Mouse (Mus musculus): ENCODE data around the gene Pcgf2. TPM values are rescaled to one million over a fixed set of nuclear protein-coding genes. Genes with fewer than 3 reads are reported as not detected.

The Pcgf2 gene
- 5.2 TPM for polyA plus RNA-seq (2017; shearing (Covaris generic))

GRCm38 (mm10) chr11:97700003-97700745 lies at the start of gene Pcgf2:
Pcgf2 (minus strand) TSS chr11:97700497.

GRCm38 (mm10) chr11:97744063-97744717 lies 43.9 kb upstream of the Pcgf2 start, which contains the start of gene Pip4k2b:
Pip4k2b (minus strand) TSS chr11:97744704.

GRCm38 (mm10) chr11:97703039-97703826 lies 2.9 kb upstream of the Pcgf2 start, which contains the start of gene Psmb3:
Psmb3 (plus strand) TSS chr11:97703399.

GRCm38 (mm10) chr11:97685613-97686321 lies 14.5 kb downstream of the Pcgf2 start, which contains the start of gene Cisd3:
Cisd3 (plus strand) TSS chr11:97685826.

GRCm38 (mm10) chr11:97662893-97663527 lies 37.3 kb downstream of the Pcgf2 start, which contains the start of gene Mllt6:
Mllt6 (plus strand) TSS chr11:97663414.

Other genes with a start within 250 kb of the Pcgf2 start
- gene 4933428G20Rik, start 200.2 kb downstream of the Pcgf2 start, polyA plus RNA-seq (2017; shearing (Covaris generic)) = not detected
- gene Srcin1, start 124.3 kb downstream of the Pcgf2 start, polyA plus RNA-seq (2017; shearing (Covaris generic)) = not detected
- 16.0 TPM for gene Epop, start 70.8 kb downstream of the Pcgf2 start, polyA plus RNA-seq (2017; shearing (Covaris generic))
- gene Mllt6, start 37.1 kb downstream of the Pcgf2 start, polyA plus RNA-seq (2017; shearing (Covaris generic)) = 7.2 TPM
- 39.1 TPM for gene Cisd3, start 14.7 kb downstream of the Pcgf2 start, polyA plus RNA-seq (2017; shearing (Covaris generic))
- gene Psmb3, start 2.9 kb upstream of the Pcgf2 start, polyA plus RNA-seq (2017; shearing (Covaris generic)) = 267 TPM
- 3.3 TPM for gene Pip4k2b, start 44.2 kb upstream of the Pcgf2 start, polyA plus RNA-seq (2017; shearing (Covaris generic))
- 165 TPM for gene Cwc25, start 66.1 kb upstream of the Pcgf2 start, polyA plus RNA-seq (2017; shearing (Covaris generic))
- not detected for gene 1700001P01Rik, start 75.4 kb upstream of the Pcgf2 start, polyA plus RNA-seq (2017; shearing (Covaris generic))
- gene Rpl23, start 81.9 kb upstream of the Pcgf2 start, polyA plus RNA-seq (2017; shearing (Covaris generic)) = 496 TPM
- 114 TPM for gene Lasp1, start 98.5 kb upstream of the Pcgf2 start, polyA plus RNA-seq (2017; shearing (Covaris generic))
- gene B230217C12Rik, start 140.3 kb upstream of the Pcgf2 start, polyA plus RNA-seq (2017; shearing (Covaris generic)) = 1.0 TPM
- gene Fbxo47, start 183.7 kb upstream of the Pcgf2 start, polyA plus RNA-seq (2017; shearing (Covaris generic)) = 0.97 TPM

All from effector memory CD4-positive, alpha-beta T cell, adult 5 months (primary cell).